Mouse (Mus musculus) embryonic facial prominence, embryonic 10.5 days (tissue): ENCODE measurements around the gene Coro1b. TPM values are rescaled to one million over a fixed set of nuclear protein-coding genes. Genes with fewer than 3 reads are reported as not detected.

ENCODE experiments used
- DNase-seq: peaks from one replicate; pipeline ENCODE4 v3.0.0-alpha.2; 2017; ENCODE audit warnings: low spot score
- H3K27ac ChIP-seq: fragments of 300-500 bp; sonication (generic); replicated peaks from 2 replicates; pipeline ENCODE4 v1.5.1; 2016; ENCODE audit warnings: mild to moderate bottlenecking
- H3K27me3 ChIP-seq: fragments of 300-500 bp; sonication (generic); replicated peaks from 2 replicates; pipeline ENCODE4 v1.6.1; 2016; ENCODE audit warnings: low read depth, mild to moderate bottlenecking; ENCODE audit not compliant: poor library complexity, severe bottlenecking
- H3K36me3 ChIP-seq: fragments of 300-500 bp; sonication (generic); replicated peaks from 2 replicates; pipeline ENCODE4 v1.6.1; 2016; ENCODE audit warnings: mild to moderate bottlenecking, moderate library complexity
- H3K4me1 ChIP-seq: fragments of 300-500 bp; sonication (generic); 2 replicates; pipeline ENCODE4 v1.6.1; 2016
- H3K4me3 ChIP-seq: fragments of 300-500 bp; sonication (generic); 2 replicates; pipeline ENCODE4 v1.5.1; 2016; ENCODE audit warnings: mild to moderate bottlenecking, moderate library complexity
- H3K9me3 ChIP-seq: fragments of 300-500 bp; sonication (generic); 2 replicates; pipeline ENCODE4 v1.6.1; 2016; ENCODE audit warnings: mild to moderate bottlenecking
- WGBS: fragments of 180-500 bp; shearing (Covaris S2); methylation state at CpG from one replicate; pipeline ENCODE4 v1.1.7; 2016; 5-methylcytosine and 5-hydroxymethylcytosine counted together
- polyA plus RNA-seq: library from polyadenylated mRNA; unstranded; fragments of >200 nt; fragmentation: Nextera tagmentation; extraction: Ambion mirVana; gene quantifications from 2 replicates; pipeline ENCODE4 v1.2.1, GENCODE M21; 2016

Gene Coro1b
- 130 and 134 TPM in 2 replicates for polyA plus RNA-seq

DNA sequence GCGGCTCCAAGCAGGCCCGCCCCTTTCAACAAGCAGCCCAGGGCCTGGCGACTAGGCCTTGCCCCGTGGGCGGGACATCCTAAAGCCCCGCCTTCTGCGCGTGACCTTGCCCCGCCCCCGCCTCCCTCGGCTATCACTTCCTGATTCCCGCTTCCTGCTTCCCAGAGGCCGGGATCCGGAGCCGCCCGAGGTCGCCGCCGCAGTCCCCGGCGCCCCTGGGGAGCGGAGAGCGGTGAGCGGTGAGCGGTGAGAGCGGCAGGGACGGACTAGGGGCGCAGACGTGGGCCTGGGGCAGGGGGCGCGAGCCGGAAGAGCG, at the start of gene Coro1b:
Gene Coro1b, plus strand, starts transcription at position 129 of the 316 bp plus-strand sequence.
- WGBS, result under 1% methylated on average over 33 of the region's 33 CpGs
- H3K27me3 ChIP-seq, result no peaks in the 10 kb centered on the region
- peak within 1 kb of the TSS; percentile 88 for H3K4me3 ChIP-seq
- DNase-seq, result peak; percentile 98
- peak within 1 kb of the TSS; percentile 88 for H3K27ac ChIP-seq
- H3K36me3 ChIP-seq, result peaks cover 37% of the 10 kb centered on the region
- peaks cover 3% of the 10 kb centered on the region; the same call in 1 of the 2 replicates for H3K9me3 ChIP-seq
- H3K4me1 ChIP-seq, result peaks cover 29% of the 10 kb centered on the region

DNA sequence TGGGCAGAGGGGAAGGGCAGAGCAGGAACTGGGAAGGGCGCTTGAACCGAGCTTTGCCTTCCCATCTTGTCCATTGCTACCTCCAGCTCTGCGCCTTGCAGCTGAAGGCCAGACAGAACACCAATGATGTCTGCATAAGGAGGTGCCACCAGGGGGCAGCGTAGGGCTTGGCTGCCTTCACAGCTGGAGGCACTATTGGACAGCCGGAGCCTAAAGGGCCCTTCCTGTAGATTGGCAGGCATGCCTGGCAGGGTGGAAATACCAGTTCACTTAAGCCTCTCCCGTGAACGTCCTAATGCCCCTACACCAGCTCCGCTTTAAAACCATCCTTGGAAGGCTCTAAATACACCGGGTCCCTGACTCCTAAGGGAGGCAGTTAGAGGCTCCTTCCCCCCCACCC, 49.4 kb upstream of the Coro1b start:
- Histone ChIP-seq H3K27ac (no peak overlapping the region), H3K9me3 (no peaks in the 10 kb centered on the region), H3K4me3 (peak overlapping the region; percentile 70), H3K27me3 (peaks cover 55% of the 10 kb centered on the region), H3K36me3 (no peaks in the 10 kb centered on the region), H3K4me1 (peaks cover 61% of the 10 kb centered on the region)
- DNase-seq, result peak; percentile 92
- WGBS, result 12% methylated on average over 9 of the region's 9 CpGs

DNA sequence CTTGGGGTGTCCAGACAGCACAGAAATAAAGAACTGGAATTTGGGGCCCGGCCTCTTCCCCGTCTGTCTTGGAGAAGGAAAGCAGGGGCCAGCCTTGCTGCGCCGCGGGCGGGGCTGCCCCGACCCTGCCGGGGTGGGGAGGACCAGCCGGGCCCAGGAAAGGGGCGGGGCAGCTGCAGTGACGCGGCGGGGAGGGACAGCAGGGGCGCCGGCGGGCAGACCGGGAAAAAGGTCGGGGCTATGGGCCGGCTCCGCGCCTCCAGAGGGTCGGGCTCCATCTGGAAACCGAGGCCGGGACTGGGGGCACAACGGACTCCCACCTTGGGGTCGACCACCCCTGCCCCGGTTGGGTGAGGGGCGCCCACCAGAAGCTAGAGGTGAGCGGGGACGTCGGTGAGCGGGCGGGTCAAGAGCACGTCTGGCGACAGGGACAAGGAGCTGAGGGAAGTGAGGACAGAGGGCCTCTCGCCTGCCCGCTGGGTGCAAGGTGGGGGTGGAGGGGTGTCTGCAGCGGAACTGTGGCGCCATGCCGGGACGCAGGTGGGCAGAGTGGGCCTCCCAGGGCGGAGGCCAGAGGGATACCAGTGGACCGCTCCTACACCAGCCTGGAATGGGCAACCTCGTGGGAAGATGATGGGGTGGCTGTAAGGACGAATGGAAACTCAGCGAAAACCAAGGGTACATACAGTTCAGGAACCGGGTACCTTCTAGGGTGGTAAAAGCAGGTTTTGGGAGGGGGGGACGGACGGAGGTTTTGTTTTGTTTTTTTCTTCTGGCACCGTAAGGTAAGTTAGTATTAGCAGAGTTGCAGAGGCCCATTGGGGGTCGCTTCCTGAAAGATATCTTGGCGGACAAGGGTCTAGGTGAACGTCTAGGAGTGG, 48.3 kb upstream of the Coro1b start, which contains the start of gene Pitpnm1:
Gene Pitpnm1, plus strand, starts transcription at position 162 of the 881 bp plus-strand sequence.
- H3K36me3 ChIP-seq, result no peaks in the 10 kb centered on the region
- peaks cover 55% of the 10 kb centered on the region for H3K27me3 ChIP-seq
- H3K4me1 ChIP-seq, result peaks cover 61% of the 10 kb centered on the region
- whole genome bisulfite sequencing, result under 1% methylated on average over 53 of the region's 53 CpGs
- peak; percentile 68 for DNase-seq
- H3K4me3 ChIP-seq, result peak within 1 kb of the TSS; percentile 70
- peak within 1 kb of the TSS; percentile 65 for H3K27ac ChIP-seq
- H3K9me3 ChIP-seq, result no peaks in the 10 kb centered on the region

DNA sequence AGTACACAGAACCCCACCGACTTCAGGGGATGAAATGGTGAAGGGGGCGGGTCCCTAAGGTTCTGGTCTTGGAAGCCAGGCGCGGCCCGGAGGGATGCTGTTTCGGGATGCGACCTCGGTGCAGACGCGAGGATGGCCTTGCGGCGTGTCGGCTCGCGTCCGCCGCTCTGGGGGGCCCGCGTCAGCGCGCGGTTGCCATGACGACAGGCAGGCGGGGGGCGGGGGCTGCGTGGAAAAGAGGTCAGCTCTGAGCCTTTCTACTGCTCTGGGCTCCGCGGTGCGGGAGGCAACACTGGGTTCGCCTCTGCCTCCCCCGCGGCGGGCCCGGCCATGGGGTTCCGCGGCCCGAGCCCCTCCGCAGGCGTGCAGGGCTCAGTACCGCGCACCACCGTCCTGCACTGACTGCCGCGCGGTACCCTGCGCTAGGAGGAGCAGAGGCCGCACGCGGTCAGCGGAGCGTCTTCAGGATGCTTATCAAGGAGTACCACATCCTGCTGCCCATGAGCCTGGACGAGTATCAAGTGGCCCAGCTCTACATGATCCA, 47.6 kb upstream of the Coro1b start:
- H3K27me3 ChIP-seq, result peaks cover 55% of the 10 kb centered on the region
- peak overlapping the region; percentile 63 for H3K27ac ChIP-seq
- H3K4me1 ChIP-seq, result peaks cover 60% of the 10 kb centered on the region
- no peaks in the 10 kb centered on the region for H3K9me3 ChIP-seq
- H3K4me3 ChIP-seq, result peak overlapping the region; percentile 70
- no peaks in the 10 kb centered on the region for H3K36me3 ChIP-seq
- WGBS, result under 1% methylated on average over 52 of the region's 52 CpGs
- peak; percentile 74 for DNase-seq

DNA sequence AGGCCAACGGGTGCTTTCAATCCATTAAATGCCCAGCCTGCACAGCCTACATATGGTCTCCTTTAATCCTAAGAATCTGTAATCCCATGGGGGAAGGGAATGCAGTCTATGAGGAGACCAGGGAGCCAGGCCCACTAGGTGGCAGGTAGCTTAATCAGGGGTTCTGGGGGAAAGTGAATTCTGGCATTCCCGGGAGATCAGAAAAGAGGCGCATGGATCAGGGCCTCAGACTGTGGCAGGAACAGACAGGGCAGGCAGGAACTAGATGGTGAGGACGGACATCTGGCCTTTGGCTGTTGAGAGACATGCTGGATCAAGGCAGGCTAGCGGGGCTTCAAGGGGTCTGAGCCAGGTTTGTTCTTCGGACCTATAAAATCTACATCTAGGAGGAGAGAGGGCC, 47.0 kb upstream of the Coro1b start:
- Histone ChIP-seq H3K27ac (no peak overlapping the region), H3K4me1 (peaks cover 54% of the 10 kb centered on the region), H3K9me3 (no peaks in the 10 kb centered on the region), H3K4me3 (peak overlapping the region; percentile 70), H3K27me3 (peaks cover 55% of the 10 kb centered on the region), H3K36me3 (no peaks in the 10 kb centered on the region)
- 54% methylated on average over 6 of the region's 6 CpGs for WGBS
- no peak for DNase-seq

DNA sequence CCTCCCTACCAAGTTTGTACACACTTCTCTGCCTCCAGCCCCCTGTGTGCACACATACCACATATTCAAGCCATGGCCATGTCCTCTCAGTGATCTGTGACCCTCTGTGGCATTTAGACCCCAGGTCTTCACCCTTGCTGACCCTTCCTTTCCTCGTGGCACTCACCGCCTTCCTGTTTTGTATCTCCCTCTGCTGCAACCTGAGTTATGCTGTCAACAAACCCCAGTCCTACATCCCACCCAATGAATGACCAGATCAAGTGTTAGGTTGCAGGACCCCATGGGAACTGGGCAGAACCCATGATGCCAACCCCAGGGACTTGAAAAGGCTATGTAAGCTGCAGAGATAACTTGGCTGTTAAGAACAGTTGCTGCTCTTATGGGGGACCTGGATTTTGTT, 46.4 kb upstream of the Coro1b start:
- H3K4me3 ChIP-seq, result no peak overlapping the region

DNA sequence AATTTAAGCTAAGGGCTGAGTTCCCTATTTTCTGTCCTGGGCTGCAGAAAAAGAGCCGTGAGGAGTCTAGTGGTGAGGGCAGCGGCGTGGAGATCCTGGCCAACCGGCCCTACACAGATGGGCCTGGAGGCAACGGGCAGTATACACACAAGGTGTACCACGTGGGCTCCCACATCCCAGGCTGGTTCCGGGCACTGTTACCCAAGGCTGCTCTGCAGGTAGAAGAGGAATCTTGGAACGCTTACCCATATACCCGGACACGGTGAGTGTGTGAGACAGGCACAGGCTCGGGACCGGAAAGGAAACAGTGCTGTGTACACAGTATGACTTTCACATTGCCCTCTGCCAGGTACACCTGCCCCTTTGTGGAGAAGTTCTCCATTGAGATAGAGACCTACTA, 45.8 kb upstream of the Coro1b start:
- peaks cover 45% of the 10 kb centered on the region for H3K4me1 ChIP-seq
- WGBS, result 95% methylated on average over 12 of the region's 12 CpGs
- no peak for DNase-seq
- no peaks in the 10 kb centered on the region for H3K9me3 ChIP-seq
- peaks cover 55% of the 10 kb centered on the region for H3K27me3 ChIP-seq
- no peaks in the 10 kb centered on the region; the same call in 1 of the 2 replicates for H3K36me3 ChIP-seq
- H3K4me3 ChIP-seq, result no peak overlapping the region
- no peak overlapping the region for H3K27ac ChIP-seq

More for the DNA sequence above, 46.4 kb upstream of the Coro1b start:
- no peak overlapping the region for H3K27ac ChIP-seq
- peaks cover 49% of the 10 kb centered on the region for H3K4me1 ChIP-seq
- WGBS, result 64% methylated on average over 2 of the region's 2 CpGs
- H3K27me3 ChIP-seq, result peaks cover 55% of the 10 kb centered on the region
- H3K9me3 ChIP-seq, result no peaks in the 10 kb centered on the region
- no peak for DNase-seq
- no peaks in the 10 kb centered on the region; the same call in 1 of the 2 replicates for H3K36me3 ChIP-seq

GRCm38 (mm10) chr19:4103294-4103693, 45.1 kb upstream of the Coro1b start:
- H3K9me3 ChIP-seq, result no peaks in the 10 kb centered on the region

GRCm38 (mm10) chr19:4103792-4104191, 44.6 kb upstream of the Coro1b start:
- no peak overlapping the region for H3K4me3 ChIP-seq
- H3K4me1 ChIP-seq, result peaks cover 33% of the 10 kb centered on the region
- 81% methylated on average over 3 of the region's 3 CpGs for WGBS
- no peaks in the 10 kb centered on the region for H3K9me3 ChIP-seq
- no peaks in the 10 kb centered on the region; the same call in 1 of the 2 replicates for H3K36me3 ChIP-seq
- peaks cover 49% of the 10 kb centered on the region for H3K27me3 ChIP-seq
- DNase-seq, result no peak
- H3K27ac ChIP-seq, result no peak overlapping the region

More at GRCm38 (mm10) chr19:4103294-4103693, 45.1 kb upstream of the Coro1b start:
- Histone ChIP-seq H3K36me3 (no peaks in the 10 kb centered on the region; the same call in 1 of the 2 replicates), H3K27me3 (peaks cover 54% of the 10 kb centered on the region), H3K27ac (no peak overlapping the region), H3K4me1 (peaks cover 38% of the 10 kb centered on the region), H3K4me3 (no peak overlapping the region)
- WGBS, result 96% methylated on average over 18 of the region's 18 CpGs
- no peak for DNase-seq

DNA sequence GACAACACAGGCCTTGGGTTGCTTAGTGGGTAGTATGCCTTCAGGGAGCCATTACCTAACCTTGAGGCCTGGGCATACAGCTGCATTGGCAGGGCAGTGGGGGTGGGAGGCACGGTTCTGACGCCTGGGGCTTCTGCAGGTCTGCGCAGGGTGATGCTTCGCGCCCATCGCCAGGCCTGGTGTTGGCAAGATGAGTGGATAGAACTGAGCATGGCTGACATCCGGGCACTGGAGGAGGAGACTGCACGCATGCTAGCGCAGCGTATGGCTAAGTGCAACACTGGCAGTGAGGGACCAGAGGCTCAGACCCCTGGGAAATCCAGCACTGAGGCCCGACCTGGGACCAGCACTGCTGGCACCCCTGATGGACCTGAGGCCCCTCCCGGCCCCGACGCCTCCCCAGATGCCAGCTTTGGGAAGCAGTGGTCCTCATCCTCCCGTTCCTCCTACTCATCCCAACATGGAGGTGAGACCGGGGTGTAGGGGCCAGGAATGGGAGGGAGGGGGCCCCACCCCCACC, 43.7 kb upstream of the Coro1b start:
- Histone ChIP-seq H3K27me3 (peaks cover 39% of the 10 kb centered on the region), H3K4me3 (no peak overlapping the region), H3K36me3 (no peaks in the 10 kb centered on the region; the same call in 1 of the 2 replicates), H3K9me3 (no peaks in the 10 kb centered on the region), H3K27ac (no peak overlapping the region), H3K4me1 (peaks cover 24% of the 10 kb centered on the region)
- no peak for DNase-seq
- WGBS, result 91% methylated on average over 16 of the region's 16 CpGs

- Histone ChIP-seq H3K9me3 (no peaks in the 10 kb centered on the region), H3K4me3 (no peak overlapping the region), H3K27me3 (peaks cover 20% of the 10 kb centered on the region), H3K27ac (no peak overlapping the region), H3K4me1 (peaks cover 4% of the 10 kb centered on the region), H3K36me3 (peaks cover 8% of the 10 kb centered on the region)
- WGBS, result 91% methylated on average over 14 of the region's 14 CpGs
- no peak for DNase-seq
Measured at GRCm38 (mm10) chr19:4106654-4107053, 41.8 kb upstream of the Coro1b start.

- peaks cover 8% of the 10 kb centered on the region for H3K4me1 ChIP-seq
- peaks cover 1% of the 10 kb centered on the region; the same call in 1 of the 2 replicates for H3K27me3 ChIP-seq
- no peak overlapping the region for H3K27ac ChIP-seq
- WGBS, result 91% methylated on average over 9 of the region's 9 CpGs
- no peak for DNase-seq
- H3K4me3 ChIP-seq, result no peak overlapping the region
- peaks cover 27% of the 10 kb centered on the region for H3K36me3 ChIP-seq
- no peaks in the 10 kb centered on the region for H3K9me3 ChIP-seq
Measured at GRCm38 (mm10) chr19:4108535-4108934, 39.9 kb upstream of the Coro1b start.
